Mouse (Mus musculus): ENCODE results near the gene Lrrc27. TPM values are rescaled to one million over a fixed set of nuclear protein-coding genes. Genes with fewer than 3 reads are reported as not detected.

Gene Lrrc27
- polyA plus RNA-seq, 1 experiment: not detected

DNA sequence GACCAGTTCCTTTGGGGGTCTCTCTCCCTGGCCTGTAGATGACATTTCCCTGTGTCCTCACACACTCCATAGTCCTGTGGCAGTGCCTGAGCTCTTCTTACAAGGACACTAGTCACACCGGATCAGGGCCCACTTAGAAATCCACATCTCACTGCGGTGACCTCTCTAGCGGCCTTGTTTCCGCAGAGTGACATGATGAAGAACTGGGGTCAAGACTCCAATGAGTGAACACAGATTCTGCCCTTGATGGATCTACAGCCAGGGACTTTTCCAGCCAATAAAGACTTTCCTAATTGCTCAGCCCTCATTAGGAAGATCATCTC, 4.1 kb upstream of the Lrrc27 start:
- Histone ChIP-seq H3K9me3 (ENCODE audit: control insufficient read depth, low read length) (no peaks in the 10 kb centered on the region), H3K27me3 (ENCODE audit: control insufficient read depth) (no peaks in the 10 kb centered on the region)
- TF ChIP-seq TAL1 (IDR thresholded peaks at IDR 0.05; ENCODE audit: low read length) (no peak), GATA1 (IDR thresholded peaks at IDR 0.05; ENCODE audit: low read length) (no peak)

DNA sequence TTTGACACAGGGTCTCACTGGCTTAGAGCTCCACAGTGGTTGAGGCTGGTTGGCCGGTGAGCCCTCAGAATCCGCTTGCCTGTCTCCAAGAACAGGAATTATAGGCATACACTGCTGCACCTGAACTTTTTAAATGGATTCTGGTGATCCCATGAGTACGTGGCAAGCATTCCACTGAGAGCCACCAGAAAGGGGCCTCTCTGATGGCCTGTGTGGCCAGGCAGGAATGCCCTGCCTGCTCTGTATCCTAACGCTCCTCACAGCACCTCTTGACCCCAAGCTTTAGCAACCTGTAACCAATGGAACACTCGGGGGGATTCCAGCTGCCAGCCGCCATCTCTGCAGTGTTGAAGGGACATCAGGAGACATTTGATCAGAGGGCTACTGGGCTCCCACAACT, 1.0 kb upstream of the Lrrc27 start:
- Histone ChIP-seq H3K4me3 (replicated peaks) (no peak overlapping the region), H3K9me3 (ENCODE audit: control insufficient read depth, low read length) (no peaks in the 10 kb centered on the region), H3K4me1 (ENCODE audit: control insufficient read depth) (peaks cover 14% of the 10 kb centered on the region), H3K27me3 (ENCODE audit: control insufficient read depth) (no peaks in the 10 kb centered on the region), H3K36me3 (ENCODE audit: control insufficient read depth) (no peaks in the 10 kb centered on the region)
- TF ChIP-seq TAL1 (IDR thresholded peaks at IDR 0.05; ENCODE audit: low read length) (no peak), GATA1 (IDR thresholded peaks at IDR 0.05; ENCODE audit: low read length) (no peak)

More for the DNA sequence above, 4.1 kb upstream of the Lrrc27 start:
- Histone ChIP-seq H3K36me3 (ENCODE audit: control insufficient read depth) (no peaks in the 10 kb centered on the region), H3K4me1 (ENCODE audit: control insufficient read depth) (peaks cover 14% of the 10 kb centered on the region), H3K4me3 (replicated peaks) (no peak overlapping the region)

DNA sequence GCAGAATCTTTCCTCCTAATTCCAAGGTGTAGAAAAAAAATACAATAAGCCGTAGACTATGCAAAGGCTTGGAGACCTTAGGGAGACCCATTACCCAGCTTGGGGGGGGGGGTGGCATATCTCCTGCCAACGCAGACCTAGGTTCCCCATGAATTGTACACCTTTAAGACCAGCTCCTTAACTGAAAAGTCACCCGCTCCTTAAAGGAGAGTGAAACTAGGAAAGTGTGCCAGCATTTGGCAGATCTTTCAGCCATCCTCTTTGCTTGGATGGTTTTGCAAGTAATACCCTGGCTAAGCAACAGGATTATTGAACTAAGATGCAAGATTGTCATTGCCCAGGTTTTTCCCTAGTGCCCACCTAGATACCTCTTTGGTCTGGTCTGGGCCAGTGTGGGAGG, 963 bp downstream of the Lrrc27 start:
- Histone ChIP-seq H3K27me3 (ENCODE audit: control insufficient read depth) (no peaks in the 10 kb centered on the region), H3K36me3 (ENCODE audit: control insufficient read depth) (no peaks in the 10 kb centered on the region), H3K9me3 (ENCODE audit: control insufficient read depth, low read length) (no peaks in the 10 kb centered on the region), H3K4me3 (replicated peaks) (peak overlapping the region; percentile 72), H3K4me1 (ENCODE audit: control insufficient read depth) (peaks cover 14% of the 10 kb centered on the region)
- no peak for TF ChIP-seq GATA1 (IDR thresholded peaks at IDR 0.05; ENCODE audit: low read length)
- no peak for TF ChIP-seq TAL1 (IDR thresholded peaks at IDR 0.05; ENCODE audit: low read length)

DNA sequence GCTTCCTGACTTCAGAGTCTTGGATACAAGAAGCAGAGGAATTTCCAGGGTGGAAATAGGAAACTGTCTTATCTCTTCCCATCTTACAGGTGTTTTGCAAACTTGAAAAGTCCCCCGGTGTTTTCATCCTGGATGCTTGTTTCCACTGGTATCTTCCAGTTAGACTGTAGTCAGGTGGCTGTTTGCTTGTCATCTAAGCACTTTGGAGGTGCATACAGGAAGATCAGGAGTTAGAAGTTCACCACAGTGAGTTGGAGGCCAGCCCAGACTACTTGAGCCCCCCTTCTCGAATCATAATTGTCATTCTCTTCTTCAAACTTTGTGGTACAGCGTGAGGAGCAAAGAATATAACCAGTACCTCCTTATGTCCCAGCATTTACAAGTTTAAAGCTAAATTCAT, 1.4 kb downstream of the Lrrc27 start:
- Histone ChIP-seq H3K4me1 (ENCODE audit: control insufficient read depth) (peaks cover 14% of the 10 kb centered on the region), H3K9me3 (ENCODE audit: control insufficient read depth, low read length) (no peaks in the 10 kb centered on the region), H3K4me3 (replicated peaks) (no peak overlapping the region), H3K27me3 (ENCODE audit: control insufficient read depth) (no peaks in the 10 kb centered on the region), H3K36me3 (ENCODE audit: control insufficient read depth) (no peaks in the 10 kb centered on the region)
- no peak for TF ChIP-seq GATA1 (IDR thresholded peaks at IDR 0.05; ENCODE audit: low read length)
- no peak for TF ChIP-seq TAL1 (IDR thresholded peaks at IDR 0.05; ENCODE audit: low read length)

DNA sequence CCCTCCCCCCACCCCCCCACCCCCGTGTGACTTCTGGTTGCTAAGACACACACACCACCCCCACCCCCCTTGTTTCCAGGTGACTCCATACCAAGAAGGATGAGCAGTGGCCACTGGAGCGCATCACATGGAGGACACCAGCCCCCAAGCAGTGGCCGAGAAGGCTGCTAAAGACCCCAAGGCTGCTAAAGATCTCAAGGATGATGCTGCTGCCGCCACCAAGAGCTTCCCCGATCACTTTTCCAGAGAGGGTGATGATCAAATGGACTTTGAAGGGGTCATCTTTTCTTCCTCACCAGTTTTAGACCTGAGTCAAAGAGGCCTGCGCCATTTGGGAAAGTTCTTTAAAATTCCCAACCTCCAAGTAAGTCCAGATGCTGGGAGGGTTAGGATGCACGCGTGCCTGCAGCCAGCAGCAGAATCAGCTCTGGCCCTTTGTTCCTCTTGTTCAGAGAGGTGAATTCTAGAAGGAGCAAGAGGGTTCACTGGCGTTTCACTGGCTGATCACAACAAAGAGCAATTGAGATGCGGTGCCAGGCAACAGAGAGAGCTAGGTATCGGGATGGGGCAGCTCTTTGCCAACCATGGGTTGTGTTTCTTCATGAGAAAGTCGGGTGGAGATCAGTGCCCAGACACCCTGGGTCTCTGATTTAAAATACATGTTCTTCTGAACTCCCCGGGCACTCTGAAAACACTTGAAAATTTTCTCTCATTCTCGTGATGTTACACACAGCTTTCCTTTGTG, 2.0 kb downstream of the Lrrc27 start:
- Histone ChIP-seq H3K4me1 (ENCODE audit: control insufficient read depth) (peaks cover 14% of the 10 kb centered on the region), H3K27me3 (ENCODE audit: control insufficient read depth) (no peaks in the 10 kb centered on the region), H3K4me3 (replicated peaks) (no peak overlapping the region), H3K9me3 (ENCODE audit: control insufficient read depth, low read length) (no peaks in the 10 kb centered on the region), H3K36me3 (ENCODE audit: control insufficient read depth) (no peaks in the 10 kb centered on the region)
- TF ChIP-seq GATA1 (IDR thresholded peaks at IDR 0.05; ENCODE audit: low read length) (no peak), TAL1 (IDR thresholded peaks at IDR 0.05; ENCODE audit: low read length) (no peak)

DNA sequence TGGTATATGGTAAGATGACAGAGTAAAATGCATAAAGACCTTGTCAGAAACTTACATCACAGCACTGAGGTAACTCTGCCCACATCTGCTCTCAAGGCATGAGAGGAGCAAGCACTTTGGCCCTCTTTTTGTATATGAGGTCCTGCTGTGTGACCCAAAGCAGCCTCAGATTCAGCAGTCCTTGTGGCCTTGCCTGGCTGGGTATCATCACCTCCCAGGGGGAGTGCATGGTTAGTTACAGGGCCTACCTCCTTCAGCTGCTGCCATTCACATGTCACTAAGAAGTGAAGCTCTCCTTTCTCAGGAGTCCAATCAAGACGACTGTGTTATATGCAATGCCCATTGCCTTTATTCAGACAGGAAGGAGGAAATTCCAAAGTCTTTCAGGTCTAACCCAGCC, 2.7 kb downstream of the Lrrc27 start:
- Histone ChIP-seq H3K4me1 (ENCODE audit: control insufficient read depth) (peaks cover 14% of the 10 kb centered on the region), H3K36me3 (ENCODE audit: control insufficient read depth) (no peaks in the 10 kb centered on the region), H3K27me3 (ENCODE audit: control insufficient read depth) (no peaks in the 10 kb centered on the region), H3K4me3 (replicated peaks) (no peak overlapping the region), H3K9me3 (ENCODE audit: control insufficient read depth, low read length) (no peaks in the 10 kb centered on the region)
- TF ChIP-seq GATA1 (IDR thresholded peaks at IDR 0.05; ENCODE audit: low read length) (no peak), TAL1 (IDR thresholded peaks at IDR 0.05; ENCODE audit: low read length) (no peak)

DNA sequence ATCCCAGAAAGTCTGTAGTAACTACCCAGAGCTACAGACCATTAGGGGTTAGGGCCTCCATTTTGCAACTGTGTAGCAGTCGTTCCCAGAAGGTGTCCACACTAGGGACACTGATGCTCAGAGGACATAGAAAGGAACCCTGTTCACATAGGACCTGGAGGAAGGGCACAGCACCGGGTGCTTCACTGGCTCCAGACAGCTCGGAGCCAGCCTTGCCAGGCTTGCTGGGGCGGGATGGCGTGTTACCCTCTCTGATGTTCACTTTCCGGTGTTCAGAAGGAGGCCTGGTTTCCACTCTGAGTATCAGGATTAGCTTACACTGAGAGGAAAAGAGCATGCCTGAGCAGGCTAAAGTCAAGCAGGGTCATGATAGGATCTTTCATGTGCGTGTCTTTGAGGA, 3.2 kb downstream of the Lrrc27 start:
- TF ChIP-seq GATA1 (IDR thresholded peaks at IDR 0.05; ENCODE audit: low read length) (no peak), TAL1 (IDR thresholded peaks at IDR 0.05; ENCODE audit: low read length) (no peak)
- Histone ChIP-seq H3K4me3 (replicated peaks) (no peak overlapping the region), H3K9me3 (ENCODE audit: control insufficient read depth, low read length) (no peaks in the 10 kb centered on the region), H3K36me3 (ENCODE audit: control insufficient read depth) (no peaks in the 10 kb centered on the region), H3K27me3 (ENCODE audit: control insufficient read depth) (no peaks in the 10 kb centered on the region), H3K4me1 (ENCODE audit: control insufficient read depth) (peaks cover 14% of the 10 kb centered on the region)

DNA sequence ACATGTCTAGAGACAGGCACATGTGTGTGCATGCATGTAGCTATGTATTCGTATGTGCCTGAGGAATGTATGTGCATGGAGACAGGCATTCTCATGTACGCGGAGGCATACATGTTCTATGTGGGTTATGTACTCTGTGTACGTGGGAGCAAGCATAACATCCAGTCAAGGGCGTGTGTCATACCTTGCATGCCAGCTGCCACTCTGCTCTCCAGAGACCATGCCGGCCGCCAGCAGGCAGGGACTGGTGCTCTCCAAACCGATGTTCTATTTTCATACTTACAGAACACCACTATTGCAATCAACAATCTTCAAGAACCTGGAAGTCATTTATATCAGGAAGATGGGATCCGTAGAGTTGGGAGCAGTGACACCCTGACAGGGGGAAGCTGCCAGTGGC, 3.7 kb downstream of the Lrrc27 start:
- H3K4me3 ChIP-seq (replicated peaks): no peak overlapping the region
- H3K4me1 ChIP-seq (ENCODE audit: control insufficient read depth): peaks cover 14% of the 10 kb centered on the region
- no peaks in the 10 kb centered on the region for H3K27me3 ChIP-seq (ENCODE audit: control insufficient read depth)
- H3K9me3 ChIP-seq (ENCODE audit: control insufficient read depth, low read length): no peaks in the 10 kb centered on the region
- H3K36me3 ChIP-seq (ENCODE audit: control insufficient read depth): no peaks in the 10 kb centered on the region
- no peak for TF ChIP-seq TAL1 (IDR thresholded peaks at IDR 0.05; ENCODE audit: low read length)
- no peak for TF ChIP-seq GATA1 (IDR thresholded peaks at IDR 0.05; ENCODE audit: low read length)

DNA sequence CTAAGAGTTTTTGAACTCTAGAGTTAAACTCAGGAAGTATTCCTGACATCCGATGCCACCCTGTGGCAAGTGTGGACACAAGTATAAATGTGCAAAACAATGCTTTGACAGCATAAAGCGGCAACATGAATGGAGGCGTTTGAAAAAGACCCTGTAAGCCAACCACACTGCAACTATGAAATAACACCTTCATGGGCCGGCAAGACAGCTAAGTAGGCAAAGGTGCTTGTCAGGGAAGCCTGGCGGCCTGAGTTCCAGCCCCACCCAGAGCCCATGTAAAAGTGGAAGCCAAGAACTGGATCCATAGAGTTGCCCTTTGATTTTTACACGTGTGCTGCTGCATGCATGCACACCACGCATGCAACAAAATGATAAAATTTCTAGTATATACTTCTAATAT, 4.3 kb downstream of the Lrrc27 start:
- Histone ChIP-seq H3K4me3 (replicated peaks) (no peak overlapping the region), H3K36me3 (ENCODE audit: control insufficient read depth) (no peaks in the 10 kb centered on the region), H3K27me3 (ENCODE audit: control insufficient read depth) (no peaks in the 10 kb centered on the region), H3K4me1 (ENCODE audit: control insufficient read depth) (peaks cover 14% of the 10 kb centered on the region), H3K9me3 (ENCODE audit: control insufficient read depth, low read length) (no peaks in the 10 kb centered on the region)
- no peak for TF ChIP-seq TAL1 (IDR thresholded peaks at IDR 0.05; ENCODE audit: low read length)
- no peak for TF ChIP-seq GATA1 (IDR thresholded peaks at IDR 0.05; ENCODE audit: low read length)

Data from erythroblast, embryonic 14.5 days (primary cell).